Mouse (Mus musculus) limb, embryonic 15.5 days (tissue): ENCODE results near the gene Trank1. TPM values are rescaled to one million over a fixed set of nuclear protein-coding genes. Genes with fewer than 3 reads are reported as not detected.
A peak's percentile ranks its signal among the peaks of the same experiment; 100 is the strongest.

Experiments used
- ATAC-seq: fragments of 200-750 bp; cut with Nextera tagmentation; 2 replicates; pipeline ENCODE4 v1.8.0; 2017; ENCODE audit warnings: low read depth, moderate TSS enrichment; ENCODE audit not compliant: insufficient number of reproducible peaks, low FRiP score, low TSS enrichment
- H3K27ac ChIP-seq: fragments of 300-500 bp; sonication (generic); 2 replicates; pipeline ENCODE4 v1.5.1; 2015; ENCODE audit warnings: moderate library complexity, mild to moderate bottlenecking, inconsistent platforms
- H3K27me3 ChIP-seq: fragments of 300-500 bp; sonication (generic); 2 replicates; pipeline ENCODE4 v1.6.1; 2015; ENCODE audit warnings: inconsistent platforms
- H3K36me3 ChIP-seq: fragments of 300-500 bp; sonication (generic); 2 replicates; pipeline ENCODE4 v1.6.1; 2015; ENCODE audit warnings: inconsistent platforms
- H3K4me1 ChIP-seq: fragments of 300-500 bp; sonication (generic); 2 replicates; pipeline ENCODE4 v1.6.1; 2015; ENCODE audit warnings: inconsistent platforms
- H3K4me2 ChIP-seq: fragments of 300-500 bp; sonication (generic); 2 replicates; pipeline ENCODE4 v1.6.1; 2015; ENCODE audit warnings: mild to moderate bottlenecking, inconsistent platforms
- H3K4me3 ChIP-seq: fragments of 300-500 bp; sonication (generic); 2 replicates; pipeline ENCODE4 v1.5.1; 2015; ENCODE audit warnings: mild to moderate bottlenecking, inconsistent platforms
- H3K9ac ChIP-seq: fragments of 300-500 bp; sonication (generic); 2 replicates; pipeline ENCODE4 v1.6.1; 2015; ENCODE audit warnings: inconsistent platforms
- H3K9me3 ChIP-seq: fragments of 300-500 bp; sonication (generic); 2 replicates; pipeline ENCODE4 v1.6.1; 2016; ENCODE audit warnings: inconsistent platforms
- WGBS: fragments of 180-500 bp; shearing (Covaris S2); methylation state at CpG from one replicate; pipeline ENCODE4 v1.1.7; 2015; 5-methylcytosine and 5-hydroxymethylcytosine counted together
- polyA plus RNA-seq: library from polyadenylated mRNA; unstranded; fragments of >200 nt; fragmentation: Nextera tagmentation; extraction: Ambion mirVana; gene quantifications from 2 replicates; pipeline ENCODE4 v1.2.1, GENCODE M21; 2015

Gene Trank1
- polyA plus RNA-seq, 1 experiment from 2014 or later = 0.76 TPM

- Histone ChIP-seq H3K4me2 (no peak overlapping the region), H3K36me3 (no peaks in the 10 kb centered on the region), H3K9ac (no peak overlapping the region), H3K27me3 (peaks cover 22% of the 10 kb centered on the region), H3K9me3 (no peaks in the 10 kb centered on the region; the same call in 1 of the 2 replicates), H3K4me3 (no peak overlapping the region), H3K27ac (no peak overlapping the region), H3K4me1 (peaks cover 2% of the 10 kb centered on the region)
- ATAC-seq = no peak
- 68% methylated on average over 7 of the region's 7 CpGs for WGBS
Measured at GRCm38 (mm10) chr9:111306142-111306541, 5.4 kb upstream of the Trank1 start.

GRCm38 (mm10) chr9:111311843-111312441, 403 bp downstream of the Trank1 start:
- under 1% methylated on average over 60 of the region's 98 CpGs for WGBS
- Histone ChIP-seq H3K27ac (no peak overlapping the region), H3K9me3 (no peaks in the 10 kb centered on the region; the same call in 1 of the 2 replicates), H3K4me1 (peaks cover 20% of the 10 kb centered on the region), H3K4me3 (peak overlapping the region; percentile 49), H3K36me3 (no peaks in the 10 kb centered on the region), H3K9ac (0 out of 2 replicates have a peak overlapping the region, but pooled peaks have one; percentile 14), H3K27me3 (peaks cover 59% of the 10 kb centered on the region), H3K4me2 (peak overlapping the region; percentile 97)
- ATAC-seq = no peak

GRCm38 (mm10) chr9:111312442-111313141, 1.1 kb downstream of the Trank1 start:
- peak overlapping the region; percentile 97 for H3K4me2 ChIP-seq
- peaks cover 59% of the 10 kb centered on the region for H3K27me3 ChIP-seq
- no peak for ATAC-seq
- no peak overlapping the region for H3K27ac ChIP-seq
- H3K4me1 ChIP-seq = peaks cover 20% of the 10 kb centered on the region
- WGBS = under 1% methylated on average over 33 of the region's 59 CpGs
- H3K9ac ChIP-seq = 0 out of 2 replicates have a peak overlapping the region, but pooled peaks have one; percentile 14
- H3K9me3 ChIP-seq = no peaks in the 10 kb centered on the region; the same call in 1 of the 2 replicates
- H3K4me3 ChIP-seq = peak overlapping the region; percentile 49
- H3K36me3 ChIP-seq = no peaks in the 10 kb centered on the region

- H3K4me2 ChIP-seq = no peak overlapping the region
- no peaks in the 10 kb centered on the region for H3K36me3 ChIP-seq
- H3K4me1 ChIP-seq = peaks cover 20% of the 10 kb centered on the region
- H3K27me3 ChIP-seq = peaks cover 59% of the 10 kb centered on the region
- no peak for ATAC-seq
- WGBS = 11% methylated on average over 6 of the region's 6 CpGs
- H3K9me3 ChIP-seq = no peaks in the 10 kb centered on the region; the same call in 1 of the 2 replicates
- H3K27ac ChIP-seq = no peak overlapping the region
- H3K9ac ChIP-seq = no peak overlapping the region
- no peak overlapping the region for H3K4me3 ChIP-seq
Measured at GRCm38 (mm10) chr9:111313299-111313698, 1.8 kb downstream of the Trank1 start.

GRCm38 (mm10) chr9:111313793-111314192, 2.3 kb downstream of the Trank1 start:
- H3K4me3 ChIP-seq = no peak overlapping the region
- H3K4me1 ChIP-seq = peaks cover 20% of the 10 kb centered on the region
- H3K27me3 ChIP-seq = peaks cover 59% of the 10 kb centered on the region
- H3K27ac ChIP-seq = no peak overlapping the region
- no peak overlapping the region for H3K4me2 ChIP-seq
- no peak for ATAC-seq
- WGBS = 24% methylated on average over 5 of the region's 5 CpGs
- no peaks in the 10 kb centered on the region for H3K36me3 ChIP-seq
- H3K9ac ChIP-seq = no peak overlapping the region
- no peaks in the 10 kb centered on the region; the same call in 1 of the 2 replicates for H3K9me3 ChIP-seq

- Histone ChIP-seq H3K27me3 (peaks cover 55% of the 10 kb centered on the region), H3K4me3 (no peak overlapping the region), H3K4me2 (no peak overlapping the region), H3K36me3 (no peaks in the 10 kb centered on the region), H3K27ac (no peak overlapping the region), H3K4me1 (peaks cover 20% of the 10 kb centered on the region), H3K9ac (no peak overlapping the region), H3K9me3 (no peaks in the 10 kb centered on the region; the same call in 1 of the 2 replicates)
- WGBS = 34% methylated on average over 5 of the region's 5 CpGs
- no peak for ATAC-seq
Measured at GRCm38 (mm10) chr9:111314219-111314618, 2.7 kb downstream of the Trank1 start.

GRCm38 (mm10) chr9:111320912-111321311, 9.4 kb downstream of the Trank1 start:
- no peaks in the 10 kb centered on the region for H3K4me1 ChIP-seq
- H3K4me3 ChIP-seq = no peak overlapping the region
- WGBS = 71% methylated on average over 4 of the region's 4 CpGs
- no peak overlapping the region for H3K27ac ChIP-seq
- H3K9ac ChIP-seq = no peak overlapping the region
- no peaks in the 10 kb centered on the region for H3K9me3 ChIP-seq
- ATAC-seq = no peak
- no peaks in the 10 kb centered on the region for H3K36me3 ChIP-seq
- H3K4me2 ChIP-seq = no peak overlapping the region
- H3K27me3 ChIP-seq = 0 out of 2 replicates have a peak, but pooled peaks cover 3% of the 10 kb centered on the region

- ATAC-seq = no peak
- Histone ChIP-seq H3K9me3 (no peaks in the 10 kb centered on the region), H3K27me3 (no peaks in the 10 kb centered on the region), H3K9ac (no peak overlapping the region), H3K27ac (no peak overlapping the region), H3K36me3 (no peaks in the 10 kb centered on the region), H3K4me2 (no peak overlapping the region), H3K4me1 (no peaks in the 10 kb centered on the region), H3K4me3 (no peak overlapping the region)
- WGBS = 86% methylated on average over 2 of the region's 2 CpGs
Measured at GRCm38 (mm10) chr9:111324881-111325280, 13.3 kb downstream of the Trank1 start.

- Histone ChIP-seq H3K27me3 (no peaks in the 10 kb centered on the region), H3K9ac (no peak overlapping the region), H3K27ac (no peak overlapping the region), H3K4me1 (no peaks in the 10 kb centered on the region), H3K9me3 (no peaks in the 10 kb centered on the region), H3K36me3 (no peaks in the 10 kb centered on the region), H3K4me2 (no peak overlapping the region), H3K4me3 (no peak overlapping the region)
- ATAC-seq = no peak
- WGBS = 85% methylated on average over 4 of the region's 4 CpGs
Measured at GRCm38 (mm10) chr9:111329881-111330280, 18.3 kb downstream of the Trank1 start.

GRCm38 (mm10) chr9:111333790-111334189, 22.3 kb downstream of the Trank1 start:
- no peaks in the 10 kb centered on the region for H3K9me3 ChIP-seq
- H3K4me3 ChIP-seq = no peak overlapping the region
- no peaks in the 10 kb centered on the region for H3K4me1 ChIP-seq
- no peak overlapping the region for H3K27ac ChIP-seq
- ATAC-seq = no peak
- WGBS = 59% methylated on average over 2 of the region's 2 CpGs
- H3K27me3 ChIP-seq = no peaks in the 10 kb centered on the region
- no peak overlapping the region for H3K4me2 ChIP-seq
- H3K9ac ChIP-seq = no peak overlapping the region
- H3K36me3 ChIP-seq = no peaks in the 10 kb centered on the region

- Histone ChIP-seq H3K27me3 (no peaks in the 10 kb centered on the region), H3K4me2 (no peak overlapping the region), H3K27ac (no peak overlapping the region), H3K4me3 (no peak overlapping the region), H3K36me3 (no peaks in the 10 kb centered on the region), H3K9ac (no peak overlapping the region), H3K4me1 (no peaks in the 10 kb centered on the region), H3K9me3 (no peaks in the 10 kb centered on the region)
- WGBS = 71% methylated on average over 4 of the region's 4 CpGs
- ATAC-seq = no peak
Measured at GRCm38 (mm10) chr9:111334555-111335164, 23.1 kb downstream of the Trank1 start.

GRCm38 (mm10) chr9:111351233-111351632, 39.7 kb downstream of the Trank1 start:
- WGBS = 81% methylated on average over 7 of the region's 7 CpGs
- no peaks in the 10 kb centered on the region for H3K4me1 ChIP-seq

More at GRCm38 (mm10) chr9:111351233-111351632, 39.7 kb downstream of the Trank1 start:
- no peaks in the 10 kb centered on the region for H3K36me3 ChIP-seq
- no peak for ATAC-seq
- H3K4me3 ChIP-seq = no peak overlapping the region
- H3K9me3 ChIP-seq = no peaks in the 10 kb centered on the region
- no peak overlapping the region for H3K9ac ChIP-seq
- no peaks in the 10 kb centered on the region for H3K27me3 ChIP-seq
- no peak overlapping the region for H3K27ac ChIP-seq
- no peak overlapping the region for H3K4me2 ChIP-seq
